13 mouse cellular contexts compared by ENCODE assay signal in genomic region chr12:30618425-30618824, GRCm38 (mm10). TPM values are rescaled to one million over a fixed set of nuclear protein-coding genes. Genes with fewer than 3 reads are reported as not detected.
DNase-seq lines count a peak whose midpoint lies in the region; ATAC-seq and TF ChIP-seq lines count a peak whose summit lies in the region.
"Had no signal": no experiment of that assay in that cellular context is flagged by ENCODE, and none has a peak within 500 bp of the region (broad histone marks: within the 10 kb centered on the region; RNA-seq: fewer than 3 reads in every experiment).

No protein-coding gene starts in this region.

- H3K4me2 ChIP-seq in hindbrain, postnatal 0 days (ENCODE audit: low read depth, low read length): no peak overlapping the region
- H3K4me2 ChIP-seq in hindbrain, embryonic 14.5 days (replicated peaks): no peak overlapping the region
- H3K4me2 ChIP-seq in embryonic facial prominence, embryonic 11.5 days (ENCODE audit: low read depth, low read length): no peak overlapping the region
- no peak overlapping the region for H3K4me2 ChIP-seq in midbrain, embryonic 14.5 days (ENCODE audit: low read length)
- H3K4me2 ChIP-seq: heart, embryonic 12.5 days; neural tube, embryonic 12.5 days had no signal

- ATAC-seq in hindbrain, postnatal 0 days: no peak
- no peak for ATAC-seq in hindbrain, embryonic 14.5 days (ENCODE audit: low FRiP score)
- ATAC-seq in embryonic facial prominence, embryonic 11.5 days (replicated peaks; ENCODE audit: insufficient number of reproducible peaks, low FRiP score, low TSS enrichment, low read depth): 0 out of 2 replicates have a peak, but pooled peaks have one; percentile 9
- no peak for ATAC-seq in midbrain, embryonic 14.5 days (ENCODE audit: low FRiP score, low TSS enrichment)
- ATAC-seq: activated CD4-positive, CD25-positive, alpha-beta regulatory T cell, adult 4 months; liver, postnatal 0 days had no signal

- no peaks in the 10 kb centered on the region for H3K4me1 ChIP-seq in hindbrain, postnatal 0 days (ENCODE audit: insufficient read depth, low read length)
- H3K4me1 ChIP-seq in hindbrain, embryonic 14.5 days (replicated peaks; ENCODE audit: control insufficient read depth, insufficient read depth, low read length): no peaks in the 10 kb centered on the region
- H3K4me1 ChIP-seq in embryonic facial prominence, embryonic 11.5 days (ENCODE audit: control insufficient read depth, insufficient read depth, low read length): peaks cover 3% of the 10 kb centered on the region
- no peaks in the 10 kb centered on the region for H3K4me1 ChIP-seq in midbrain, embryonic 14.5 days (ENCODE audit: control insufficient read depth, insufficient read depth, low read length)
- H3K4me1 ChIP-seq: heart, embryonic 12.5 days; neural tube, embryonic 12.5 days had no signal

- no peaks in the 10 kb centered on the region for H3K9me3 ChIP-seq in hindbrain, postnatal 0 days (ENCODE audit: low read length)
- H3K9me3 ChIP-seq in hindbrain, embryonic 14.5 days (ENCODE audit: control insufficient read depth, low read length): no peaks in the 10 kb centered on the region
- no peaks in the 10 kb centered on the region for H3K9me3 ChIP-seq in embryonic facial prominence, embryonic 11.5 days (replicated peaks; ENCODE audit: control insufficient read depth, low read length)
- no peaks in the 10 kb centered on the region for H3K9me3 ChIP-seq in midbrain, embryonic 14.5 days (ENCODE audit: control insufficient read depth, low read length)
- H3K9me3 ChIP-seq: heart, embryonic 12.5 days; neural tube, embryonic 12.5 days had no signal

- no peak overlapping the region for H3K9ac ChIP-seq in hindbrain, postnatal 0 days (replicated peaks; ENCODE audit: low read length)
- H3K9ac ChIP-seq in hindbrain, embryonic 14.5 days: no peak overlapping the region
- H3K9ac ChIP-seq in embryonic facial prominence, embryonic 11.5 days (replicated peaks; ENCODE audit: low read length): no peak overlapping the region
- H3K9ac ChIP-seq in midbrain, embryonic 14.5 days (replicated peaks; ENCODE audit: low read length): no peak overlapping the region
- H3K9ac ChIP-seq: heart, embryonic 12.5 days; liver, postnatal 0 days; neural tube, embryonic 12.5 days had no signal

- H3K36me3 ChIP-seq in hindbrain, postnatal 0 days (ENCODE audit: insufficient read depth, low read length): no peaks in the 10 kb centered on the region
- no peaks in the 10 kb centered on the region for H3K36me3 ChIP-seq in hindbrain, embryonic 14.5 days (replicated peaks; ENCODE audit: control insufficient read depth, insufficient read depth)
- no peaks in the 10 kb centered on the region for H3K36me3 ChIP-seq in embryonic facial prominence, embryonic 11.5 days (replicated peaks; ENCODE audit: control insufficient read depth, insufficient read depth, low read depth, low read length)
- H3K36me3 ChIP-seq in midbrain, embryonic 14.5 days (ENCODE audit: control insufficient read depth, insufficient read depth, low read length): no peaks in the 10 kb centered on the region
- H3K36me3 ChIP-seq: heart, embryonic 12.5 days; neural tube, embryonic 12.5 days had no signal

- H3K27ac ChIP-seq in hindbrain, postnatal 0 days: no peak overlapping the region
- no peak overlapping the region for H3K27ac ChIP-seq in hindbrain, embryonic 14.5 days
- H3K27ac ChIP-seq in embryonic facial prominence, embryonic 11.5 days (replicated peaks; ENCODE audit: low read depth, low read length): 0 out of 2 replicates have a peak overlapping the region, but pooled peaks have one; percentile 16
- H3K27ac ChIP-seq in midbrain, embryonic 14.5 days (replicated peaks; ENCODE audit: low read depth, low read length): no peak overlapping the region
- H3K27ac ChIP-seq: neural tube, embryonic 12.5 days had no signal

- WGBS in hindbrain, postnatal 0 days: 59% methylated on average over 8 of the region's 8 CpGs
- 75% methylated on average over 8 of the region's 8 CpGs for WGBS in hindbrain, embryonic 14.5 days
- WGBS in embryonic facial prominence, embryonic 11.5 days: 25% methylated on average over 8 of the region's 8 CpGs
- 85% methylated on average over 8 of the region's 8 CpGs for WGBS in midbrain, embryonic 14.5 days

- no peak overlapping the region for H3K4me3 ChIP-seq in hindbrain, postnatal 0 days (ENCODE audit: low read length)
- H3K4me3 ChIP-seq in hindbrain, embryonic 14.5 days (replicated peaks; ENCODE audit: low read length): no peak overlapping the region
- H3K4me3 ChIP-seq in embryonic facial prominence, embryonic 11.5 days (ENCODE audit: low read depth, low read length): no peak overlapping the region
- no peak overlapping the region for H3K4me3 ChIP-seq in midbrain, embryonic 14.5 days (replicated peaks; ENCODE audit: low read depth, low read length)
- H3K4me3 ChIP-seq: heart, embryonic 12.5 days; neural tube, embryonic 12.5 days had no signal

- no peaks in the 10 kb centered on the region for H3K27me3 ChIP-seq in hindbrain, postnatal 0 days (ENCODE audit: insufficient read depth, low read length)
- no peaks in the 10 kb centered on the region for H3K27me3 ChIP-seq in hindbrain, embryonic 14.5 days (ENCODE audit: control insufficient read depth, insufficient read depth, low read length)
- no peaks in the 10 kb centered on the region for H3K27me3 ChIP-seq in embryonic facial prominence, embryonic 11.5 days (ENCODE audit: control insufficient read depth, insufficient read depth, low read length)
- H3K27me3 ChIP-seq in midbrain, embryonic 14.5 days (ENCODE audit: control insufficient read depth, insufficient read depth, low read length): no peaks in the 10 kb centered on the region
- H3K27me3 ChIP-seq: neural tube, embryonic 12.5 days had no signal

- DNase-seq in hindbrain, postnatal 0 days (ENCODE audit: low spot score): peak; percentile 7
- DNase-seq in hindbrain, embryonic 14.5 days (ENCODE audit: low spot score): no peak
- peak; percentile 25 for DNase-seq in NIH3T3 (ENCODE audit: low read depth)
- DNase-seq in embryonic facial prominence, embryonic 11.5 days (ENCODE audit: low spot score): peak; percentile 67
- peak; percentile 7 for DNase-seq in lung, postnatal 10 days
- DNase-seq in spleen, postnatal 10 days (ENCODE audit: low spot score in 2 of 2): no peak
- no peak for DNase-seq in B cell, adult 2 months
- no peak for DNase-seq in midbrain, embryonic 14.5 days
- DNase-seq: cerebellum, adult 18-20 months; liver, postnatal 0 days had no signal

- TF ChIP-seq CTCF in hindbrain, postnatal 0 days (IDR thresholded peaks at IDR 0.05; ENCODE audit: low read depth): no peak

RNA-seq across cellular contexts. Expression of gene Tmem18, which starts 34.2 kb away (rescaled TPM):
- total RNA-seq in hindbrain, postnatal 0 days (2014; rRNA removed): 40.7 and 44.5 TPM in 2 replicates
- polyA plus RNA-seq in hindbrain, postnatal 0 days (2015; fragmentation: Nextera tagmentation; extraction: Ambion mirVana): 40.2 and 40.4 TPM in 2 replicates
- polyA plus RNA-seq in hindbrain, embryonic 14.5 days (2014; fragmentation: Nextera tagmentation; extraction: Ambion mirVana): 32.9 and 38.5 TPM in 2 replicates
- polyA plus RNA-seq in embryonic facial prominence, embryonic 11.5 days (2014; fragmentation: Nextera tagmentation; extraction: Ambion mirVana): 28.7 and 29.6 TPM in 2 replicates
- 31.2 and 34.9 TPM in 2 replicates for polyA plus RNA-seq in midbrain, embryonic 14.5 days (2014; fragmentation: Nextera tagmentation; extraction: Ambion mirVana)

Comparison
In these comparisons a context has a peak if more than half of its experiments do, and no peak if none do; other contexts are left out.
1. DNase-seq: peak in hindbrain, postnatal 0 days (single experiment), NIH3T3 (single experiment), embryonic facial prominence, embryonic 11.5 days (single experiment) and lung, postnatal 10 days (single experiment); none in hindbrain, embryonic 14.5 days (single experiment), spleen, postnatal 10 days (0 of 2), B cell, adult 2 months (0 of 2) and midbrain, embryonic 14.5 days (single experiment).